Mouse (Mus musculus): ENCODE results near the gene Tmem222.
A peak's percentile ranks its signal among the peaks of the same experiment; 100 is the strongest.

DNA sequence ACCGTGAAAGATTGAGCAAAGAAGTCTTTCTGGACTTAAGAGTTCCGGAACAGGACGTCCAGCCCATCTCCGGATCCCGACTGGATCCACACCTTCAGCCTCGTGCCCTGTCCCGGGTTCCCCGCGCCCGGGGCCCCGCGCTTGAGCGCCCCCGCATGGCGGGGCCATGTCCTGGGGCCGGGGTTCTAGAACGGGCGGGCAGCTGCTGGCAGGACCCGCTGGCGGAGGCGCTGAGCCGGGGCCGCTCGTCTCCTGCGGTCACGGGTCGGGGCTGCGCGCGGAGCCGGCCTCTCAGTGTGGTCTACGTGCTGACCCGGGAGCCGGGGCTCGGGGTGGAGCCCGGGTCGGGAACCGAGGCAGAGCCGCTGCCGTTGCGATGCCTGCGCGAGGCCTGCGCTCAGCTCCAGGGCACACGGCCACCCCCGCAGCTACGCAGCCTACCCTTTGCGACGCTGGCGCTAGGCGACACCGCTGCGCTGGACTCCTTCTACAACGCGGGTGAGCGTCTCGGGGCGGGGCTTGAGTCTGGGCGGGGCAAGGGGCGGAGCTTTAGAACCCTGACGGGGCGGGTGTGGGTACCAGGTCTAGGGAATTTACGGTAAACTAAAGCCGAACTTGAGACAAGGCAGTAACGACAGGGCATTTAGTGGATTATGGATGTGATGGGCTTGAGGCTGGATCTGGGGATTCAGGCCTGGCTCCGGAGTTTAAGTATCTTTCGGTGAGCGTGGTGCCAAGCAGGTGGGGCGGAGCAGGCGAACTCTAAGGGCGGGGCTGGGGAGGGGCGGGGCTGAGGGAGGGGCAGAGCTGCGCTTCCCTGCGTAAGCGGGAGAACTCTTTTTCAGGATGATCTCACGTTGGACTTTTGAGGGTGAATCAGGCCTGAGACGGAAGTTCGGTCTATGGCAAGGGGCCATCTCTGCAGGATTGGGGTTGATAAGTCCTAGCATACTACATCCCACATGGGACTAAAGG lies 36.4 kb downstream of the Tmem222 start:
- no peak for TF ChIP-seq CTCF (IDR thresholded peaks at IDR 0.05; ENCODE audit: insufficient read depth, low read length)
- peak; percentile 99 for TF ChIP-seq POLR2A (IDR thresholded peaks at IDR 0.05; ENCODE audit: borderline replicate concordance, extremely low read depth, low read depth, low read length)

All from lung, adult 2 months (tissue).